Comparison of ENCODE assay signal across 24 mouse cellular contexts in the genomic region with DNA sequence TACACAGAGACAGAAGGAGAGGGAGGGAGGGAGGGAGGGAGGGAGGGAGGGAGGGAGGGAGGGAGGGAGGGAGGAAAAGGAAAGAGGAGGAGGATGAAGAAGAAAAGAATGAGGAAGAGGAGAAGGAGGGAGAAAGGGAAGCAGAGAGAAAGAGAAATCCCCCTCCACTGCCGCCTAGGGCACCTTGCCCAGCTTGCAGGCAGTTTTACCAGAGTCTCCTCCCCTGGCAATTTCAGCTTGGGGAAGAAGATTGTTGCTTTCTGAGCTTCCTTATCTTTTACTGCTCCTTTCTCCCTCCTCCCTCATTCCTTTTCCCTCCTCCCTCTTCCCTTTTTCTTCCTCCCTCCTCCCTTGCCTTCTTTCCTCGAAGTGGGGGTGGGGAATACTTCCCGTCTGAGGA. TPM values are rescaled to one million over a fixed set of nuclear protein-coding genes. Genes with fewer than 3 reads are reported as not detected.
"Had no signal": no experiment of that assay in that cellular context is flagged by ENCODE, and none has a peak within 500 bp of the region (broad histone marks: within the 10 kb centered on the region; RNA-seq: fewer than 3 reads in every experiment).

No protein-coding gene starts in this region.

- H3K4me3 ChIP-seq: neural tube, embryonic 13.5 days; neural tube, embryonic 15.5 days; stomach, embryonic 15.5 days had no signal

- H3K9me3 ChIP-seq: neural tube, embryonic 13.5 days; neural tube, embryonic 15.5 days; stomach, embryonic 15.5 days had no signal

- H3K4me2 ChIP-seq: neural tube, embryonic 13.5 days; neural tube, embryonic 15.5 days; stomach, embryonic 15.5 days had no signal

- H3K9ac ChIP-seq: neural tube, embryonic 13.5 days; neural tube, embryonic 15.5 days; stomach, embryonic 15.5 days had no signal

- DNase-seq: retina, postnatal 1 day; right cerebral cortex, adult 18-20 months; right cerebral cortex, postnatal 14 days; right cerebral cortex, postnatal 25 days; right cerebral cortex, postnatal 4 days; spleen, adult 18-20 months; thymus, adult 18-20 months; thymus, adult 2 months; thymus, postnatal 14 days; thymus, postnatal 25 days; thymus, postnatal 36 days; thymus, postnatal 4 days had no signal

- H3K4me1 ChIP-seq: neural tube, embryonic 13.5 days; neural tube, embryonic 15.5 days; stomach, embryonic 15.5 days had no signal

- H3K27ac ChIP-seq: neural tube, embryonic 13.5 days; neural tube, embryonic 15.5 days; stomach, embryonic 15.5 days; stomach, postnatal 0 days had no signal

- H3K27me3 ChIP-seq: neural tube, embryonic 13.5 days; neural tube, embryonic 15.5 days; stomach, embryonic 15.5 days had no signal

- H3K36me3 ChIP-seq: neural tube, embryonic 13.5 days; neural tube, embryonic 15.5 days; stomach, embryonic 15.5 days had no signal

RNA-seq across cellular contexts. Expression of gene Itih4, which starts 16.8 kb away (rescaled TPM):
- total RNA-seq: neutrophil, adult 5-6 weeks had no signal
- polyA plus RNA-seq: neural tube, embryonic 13.5 days; small intestine, adult 2 months had no signal

RNA-seq across cellular contexts. Expression of gene Itih3, which starts 20.5 kb away (rescaled TPM):
- total RNA-seq: neutrophil, adult 5-6 weeks had no signal

RNA-seq across cellular contexts. Expression of gene Itih1, which starts 40.1 kb away (rescaled TPM):
- total RNA-seq: neutrophil, adult 5-6 weeks had no signal
- polyA plus RNA-seq: neural tube, embryonic 14.5 days; neural tube, embryonic 15.5 days; small intestine, adult 2 months; spleen, adult 2 months; stomach, embryonic 14.5 days; testis, adult 2 months; thymus, postnatal 0 days; urinary bladder, adult 2 months had no signal
